Mouse (Mus musculus) heart, embryonic 13.5 days (tissue): Measurements from ENCODE around the gene Anxa4. TPM values are rescaled to one million over a fixed set of nuclear protein-coding genes. Genes with fewer than 3 reads are reported as not detected.
A peak's percentile ranks its signal among the peaks of the same experiment; 100 is the strongest.

Experiments used
- ATAC-seq: fragments of 200-750 bp; cut with Nextera tagmentation; 2 replicates; pipeline ENCODE4 v1.8.0; 2017; ENCODE audit warnings: moderate TSS enrichment; ENCODE audit not compliant: insufficient number of reproducible peaks, low FRiP score, low TSS enrichment; ENCODE audit errors: extremely low read depth
- H3K27ac ChIP-seq: fragments of 300-500 bp; sonication (generic); replicated peaks from 2 replicates; pipeline ENCODE4 v1.5.1; 2015; ENCODE audit warnings: moderate library complexity, mild to moderate bottlenecking, inconsistent platforms
- H3K27me3 ChIP-seq: fragments of 300-500 bp; sonication (generic); replicated peaks from 2 replicates; pipeline ENCODE4 v1.6.1; 2015; ENCODE audit warnings: mild to moderate bottlenecking, inconsistent platforms
- H3K36me3 ChIP-seq: fragments of 300-500 bp; sonication (generic); 2 replicates; pipeline ENCODE4 v1.6.1; 2015; ENCODE audit warnings: mild to moderate bottlenecking, inconsistent platforms
- H3K4me1 ChIP-seq: fragments of 300-500 bp; sonication (generic); 2 replicates; pipeline ENCODE4 v1.6.1; 2015; ENCODE audit warnings: inconsistent platforms
- H3K4me2 ChIP-seq: fragments of 300-500 bp; sonication (generic); 2 replicates; pipeline ENCODE4 v1.6.1; 2015; ENCODE audit warnings: inconsistent platforms, mild to moderate bottlenecking, moderate library complexity
- H3K4me3 ChIP-seq: fragments of 300-500 bp; sonication (generic); 2 replicates; pipeline ENCODE4 v1.5.1; 2015; ENCODE audit warnings: moderate library complexity, mild to moderate bottlenecking, inconsistent platforms
- H3K9ac ChIP-seq: fragments of 300-500 bp; sonication (generic); 2 replicates; pipeline ENCODE4 v1.6.1; 2015; ENCODE audit warnings: inconsistent platforms, mild to moderate bottlenecking, moderate library complexity
- H3K9me3 ChIP-seq: fragments of 300-500 bp; sonication (generic); 2 replicates; pipeline ENCODE4 v1.6.1; 2016; ENCODE audit warnings: inconsistent platforms
- WGBS: fragments of 180-500 bp; shearing (Covaris S2); methylation state at CpG from one replicate; pipeline ENCODE4 v1.1.7; 2015; ENCODE audit warnings: mixed read lengths; 5-methylcytosine and 5-hydroxymethylcytosine counted together
- polyA plus RNA-seq: library from polyadenylated mRNA; unstranded; fragments of >200 nt; fragmentation: Nextera tagmentation; extraction: Ambion mirVana; gene quantifications from 2 replicates; pipeline ENCODE4 v1.2.1, GENCODE M21; 2015

Anxa4 gene
- polyA plus RNA-seq, 1 experiment from 2014 or later = 20.1 TPM

DNA sequence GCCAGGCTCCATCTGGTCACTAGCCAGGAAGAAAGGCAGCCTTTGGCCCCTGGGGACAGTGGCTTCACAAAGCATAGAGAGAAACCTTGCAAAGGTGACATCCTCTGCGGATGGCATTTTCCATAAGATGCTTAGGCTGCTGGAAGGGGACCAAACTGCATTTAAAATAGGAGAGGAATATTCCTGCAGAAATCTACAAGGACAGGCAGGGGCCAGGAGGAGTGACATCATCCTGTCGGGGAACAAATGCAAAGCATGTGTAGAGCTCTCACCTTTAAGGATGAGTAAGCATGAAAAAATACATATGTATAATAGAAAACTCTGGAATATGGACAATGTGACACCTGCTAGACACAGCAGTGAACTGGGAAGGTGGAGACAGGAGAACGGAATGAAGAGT lies 7.1 kb upstream of the Anxa4 start:
- Histone ChIP-seq H3K27ac (no peak overlapping the region), H3K4me2 (no peak overlapping the region), H3K4me3 (no peak overlapping the region), H3K27me3 (peaks cover 40% of the 10 kb centered on the region), H3K9me3 (no peaks in the 10 kb centered on the region), H3K9ac (no peak overlapping the region), H3K4me1 (no peaks in the 10 kb centered on the region), H3K36me3 (no peaks in the 10 kb centered on the region)
- WGBS = 84% methylated on average over 3 of the region's 3 CpGs
- ATAC-seq = no peak

- no peaks in the 10 kb centered on the region for H3K9me3 ChIP-seq
- no peak overlapping the region for H3K27ac ChIP-seq
- no peak overlapping the region for H3K4me3 ChIP-seq
- H3K9ac ChIP-seq = no peak overlapping the region
- no peaks in the 10 kb centered on the region for H3K36me3 ChIP-seq
- no peak overlapping the region for H3K4me2 ChIP-seq
- H3K4me1 ChIP-seq = peaks cover 9% of the 10 kb centered on the region
- 49% methylated on average over 4 of the region's 4 CpGs for WGBS
- peaks cover 55% of the 10 kb centered on the region for H3K27me3 ChIP-seq
- no peak for ATAC-seq
Observed at GRCm38 (mm10) chr6:86797455-86797854, 4.1 kb upstream of the Anxa4 start.

DNA sequence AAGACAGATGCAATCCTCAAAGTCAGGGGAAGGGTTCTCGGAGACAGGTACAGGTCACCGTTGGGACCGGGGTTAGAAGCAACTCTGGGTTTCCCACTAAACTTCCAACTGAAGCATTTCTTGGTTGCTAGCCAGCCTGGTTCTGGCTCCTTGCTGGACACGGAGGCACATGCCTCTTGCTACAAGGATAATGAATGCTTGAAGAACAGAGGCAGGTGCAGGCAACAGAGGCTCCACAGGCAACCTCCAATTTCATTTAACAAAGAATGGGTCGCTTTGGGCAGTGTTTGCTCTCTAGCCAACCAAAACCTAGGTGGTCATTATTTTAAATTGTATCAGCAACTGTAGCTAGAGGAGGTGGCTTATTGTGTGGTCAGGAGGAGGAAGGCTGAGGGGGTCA lies 573 bp upstream of the Anxa4 start:
- Histone ChIP-seq H3K27ac (no peak overlapping the region), H3K4me1 (peaks cover 11% of the 10 kb centered on the region), H3K4me3 (peak overlapping the region; percentile 79), H3K27me3 (peaks cover 66% of the 10 kb centered on the region), H3K4me2 (peak overlapping the region; percentile 88), H3K9ac (peak overlapping the region; percentile 82), H3K9me3 (no peaks in the 10 kb centered on the region), H3K36me3 (no peaks in the 10 kb centered on the region)
- ATAC-seq = no peak
- 57% methylated on average over 5 of the region's 5 CpGs for WGBS

DNA sequence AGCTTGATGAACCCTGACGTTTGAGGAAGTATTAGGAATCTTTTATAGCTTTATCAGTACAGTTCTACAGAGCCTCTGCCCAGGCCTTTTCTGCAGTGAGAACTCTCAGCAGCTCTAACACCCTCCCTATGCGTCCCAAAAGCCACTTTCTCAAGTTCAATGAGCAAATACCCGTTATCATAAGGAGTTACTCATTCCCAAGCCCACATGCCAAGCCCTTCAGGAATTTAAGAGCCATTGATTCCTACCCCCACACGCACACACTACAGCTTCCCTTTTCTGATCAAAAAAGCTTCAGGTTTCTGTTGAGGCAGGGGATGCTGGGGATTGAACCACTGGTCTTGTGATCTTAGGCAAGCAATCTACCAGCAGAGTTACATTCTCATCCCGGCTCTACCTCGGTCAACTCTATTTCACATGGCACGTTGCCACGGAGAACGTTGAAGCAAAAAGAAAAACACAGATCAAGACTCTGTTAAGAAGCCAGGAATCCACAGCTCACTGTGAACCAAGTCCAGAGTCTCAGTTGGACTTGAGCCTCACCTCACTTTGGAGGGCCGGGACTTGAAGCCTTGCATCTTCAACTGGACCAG lies 2.9 kb downstream of the Anxa4 start:
- Histone ChIP-seq H3K27me3 (peaks cover 33% of the 10 kb centered on the region), H3K4me3 (no peak overlapping the region), H3K36me3 (no peaks in the 10 kb centered on the region), H3K4me2 (no peak overlapping the region), H3K27ac (no peak overlapping the region), H3K4me1 (peaks cover 11% of the 10 kb centered on the region), H3K9ac (no peak overlapping the region), H3K9me3 (no peaks in the 10 kb centered on the region)
- no peak for ATAC-seq
- 72% methylated on average over 10 of the region's 10 CpGs for WGBS

DNA sequence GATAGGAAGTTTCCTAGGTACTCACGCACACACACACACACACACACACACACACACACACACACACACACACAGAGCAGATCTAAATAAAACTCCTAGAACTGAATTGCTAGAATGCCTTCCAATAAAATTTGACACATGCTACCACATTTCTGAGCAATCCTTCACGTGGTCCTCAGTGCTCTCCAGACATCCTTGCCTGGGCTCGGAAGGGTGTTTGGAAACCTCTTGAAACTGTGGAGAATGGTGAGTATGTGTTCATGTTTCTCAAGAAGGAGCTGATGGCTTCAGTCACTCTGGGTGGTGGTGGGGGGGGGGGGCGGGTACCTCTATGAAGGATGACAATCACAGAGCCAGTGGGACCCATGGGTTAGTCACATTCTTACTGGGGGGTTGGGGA lies 5.1 kb downstream of the Anxa4 start:
- Histone ChIP-seq H3K27ac (no peak overlapping the region), H3K4me1 (peaks cover 6% of the 10 kb centered on the region), H3K9ac (no peak overlapping the region), H3K36me3 (no peaks in the 10 kb centered on the region), H3K27me3 (peaks cover 16% of the 10 kb centered on the region), H3K9me3 (no peaks in the 10 kb centered on the region), H3K4me3 (no peak overlapping the region), H3K4me2 (no peak overlapping the region)
- ATAC-seq = no peak
- 68% methylated on average over 4 of the region's 4 CpGs for WGBS

- Histone ChIP-seq H3K9ac (no peak overlapping the region), H3K4me1 (no peaks in the 10 kb centered on the region), H3K36me3 (no peaks in the 10 kb centered on the region), H3K27me3 (peaks cover 4% of the 10 kb centered on the region), H3K27ac (no peak overlapping the region), H3K9me3 (no peaks in the 10 kb centered on the region), H3K4me3 (no peak overlapping the region), H3K4me2 (no peak overlapping the region)
- WGBS = 88% methylated on average over 3 of the region's 3 CpGs
- no peak for ATAC-seq
Observed at GRCm38 (mm10) chr6:86786545-86786944, 6.8 kb downstream of the Anxa4 start.

DNA sequence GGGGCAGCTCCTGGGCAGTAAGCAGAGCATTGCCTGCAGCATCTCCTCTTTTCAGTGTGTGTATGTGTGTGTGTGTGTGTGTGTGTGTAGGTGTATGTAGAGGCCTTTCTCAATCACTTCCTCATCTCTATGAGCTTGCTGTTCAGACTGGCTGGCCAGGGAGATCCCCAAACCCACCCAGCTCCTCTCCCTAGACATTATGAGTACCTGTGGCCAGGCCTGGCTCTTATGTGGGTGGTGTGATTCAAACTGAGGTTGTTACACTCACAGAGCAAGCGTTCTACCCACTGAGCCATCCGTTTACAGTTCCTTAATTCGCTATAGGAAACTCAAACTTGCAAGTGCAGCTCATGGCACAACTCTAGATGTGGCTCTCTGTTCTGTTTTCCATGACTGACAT lies 8.6 kb downstream of the Anxa4 start:
- Histone ChIP-seq H3K36me3 (no peaks in the 10 kb centered on the region), H3K4me2 (no peak overlapping the region), H3K9me3 (no peaks in the 10 kb centered on the region), H3K27me3 (no peaks in the 10 kb centered on the region), H3K4me3 (no peak overlapping the region), H3K9ac (no peak overlapping the region), H3K27ac (no peak overlapping the region), H3K4me1 (no peaks in the 10 kb centered on the region)
- ATAC-seq = no peak
- 86% methylated on average over 3 of the region's 3 CpGs for WGBS

DNA sequence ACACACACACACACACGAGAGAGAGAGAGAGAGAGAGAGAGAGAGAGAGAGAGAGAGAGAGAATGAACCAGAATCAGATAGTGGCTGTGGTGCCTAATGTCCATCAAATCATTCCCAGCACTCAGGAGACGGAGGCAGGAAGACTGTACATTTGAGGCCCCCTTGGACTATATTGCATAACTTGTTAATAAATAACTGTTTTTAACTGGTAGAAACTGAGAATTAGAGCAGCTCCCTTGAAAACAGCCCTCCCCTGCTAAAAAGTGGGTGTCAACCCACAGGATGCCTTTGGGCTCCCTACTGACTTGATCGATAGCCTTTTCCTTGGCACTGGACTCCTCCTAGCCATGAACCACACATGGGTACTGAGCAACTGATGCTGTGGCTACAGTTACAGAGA lies 11.0 kb downstream of the Anxa4 start:
- no peaks in the 10 kb centered on the region for H3K9me3 ChIP-seq
- H3K9ac ChIP-seq = no peak overlapping the region
- H3K4me2 ChIP-seq = no peak overlapping the region
- no peaks in the 10 kb centered on the region for H3K27me3 ChIP-seq
- no peak overlapping the region for H3K4me3 ChIP-seq
- no peak overlapping the region for H3K27ac ChIP-seq
- no peaks in the 10 kb centered on the region for H3K36me3 ChIP-seq
- 85% methylated on average over 3 of the region's 3 CpGs for WGBS
- no peaks in the 10 kb centered on the region for H3K4me1 ChIP-seq
- ATAC-seq = no peak

- H3K4me1 ChIP-seq = peaks cover 8% of the 10 kb centered on the region
- no peak overlapping the region for H3K27ac ChIP-seq
- no peak for ATAC-seq
- H3K27me3 ChIP-seq = no peaks in the 10 kb centered on the region
- no peaks in the 10 kb centered on the region for H3K9me3 ChIP-seq
- 31% methylated on average over 2 of the region's 2 CpGs for WGBS
- H3K4me3 ChIP-seq = no peak overlapping the region
- H3K9ac ChIP-seq = no peak overlapping the region
- no peaks in the 10 kb centered on the region for H3K36me3 ChIP-seq
- H3K4me2 ChIP-seq = no peak overlapping the region
Observed at GRCm38 (mm10) chr6:86781361-86781957, 11.9 kb downstream of the Anxa4 start.

- no peak for ATAC-seq
- H3K9me3 ChIP-seq = no peaks in the 10 kb centered on the region
- no peak overlapping the region for H3K9ac ChIP-seq
- H3K4me2 ChIP-seq = no peak overlapping the region
- H3K4me3 ChIP-seq = no peak overlapping the region
- H3K4me1 ChIP-seq = peaks cover 15% of the 10 kb centered on the region
- WGBS = 86% methylated on average over 10 of the region's 10 CpGs
- H3K27ac ChIP-seq = no peak overlapping the region
- no peaks in the 10 kb centered on the region for H3K36me3 ChIP-seq
- H3K27me3 ChIP-seq = no peaks in the 10 kb centered on the region
Observed at GRCm38 (mm10) chr6:86778910-86779594, 14.3 kb downstream of the Anxa4 start.

DNA sequence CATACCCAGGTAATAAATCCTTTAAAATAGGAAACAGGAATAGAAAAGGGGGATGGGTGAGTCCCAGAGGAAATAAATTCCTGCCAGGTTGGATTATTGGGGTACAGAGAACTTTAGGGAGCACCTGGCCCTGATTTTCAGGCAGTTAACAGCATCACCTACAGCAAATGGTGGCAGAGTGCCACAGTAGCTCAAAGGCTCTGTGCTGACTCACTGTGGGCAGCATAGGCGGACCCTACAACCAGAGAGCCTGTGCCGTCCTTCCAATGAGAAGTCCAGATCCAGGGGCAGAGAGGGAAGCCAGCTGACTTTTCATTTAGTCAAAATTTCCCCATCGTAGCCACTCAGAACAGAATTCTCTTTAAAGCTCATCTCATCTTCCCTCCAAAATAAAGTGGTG lies 16.2 kb downstream of the Anxa4 start:
- H3K4me2 ChIP-seq = no peak overlapping the region
- H3K4me1 ChIP-seq = peaks cover 15% of the 10 kb centered on the region
- H3K4me3 ChIP-seq = no peak overlapping the region
- H3K27me3 ChIP-seq = no peaks in the 10 kb centered on the region
- H3K36me3 ChIP-seq = no peaks in the 10 kb centered on the region
- no peaks in the 10 kb centered on the region for H3K9me3 ChIP-seq
- no peak for ATAC-seq
- WGBS = 76% methylated on average over 3 of the region's 3 CpGs
- 0 out of 2 replicates have a peak overlapping the region, but pooled peaks have one; percentile 68 for H3K27ac ChIP-seq
- H3K9ac ChIP-seq = no peak overlapping the region

- H3K36me3 ChIP-seq = no peaks in the 10 kb centered on the region
- H3K27ac ChIP-seq = peak overlapping the region; percentile 68
- peak overlapping the region; percentile 43 for H3K4me2 ChIP-seq
- H3K27me3 ChIP-seq = no peaks in the 10 kb centered on the region
- H3K4me1 ChIP-seq = peaks cover 15% of the 10 kb centered on the region
- no peaks in the 10 kb centered on the region for H3K9me3 ChIP-seq
- H3K9ac ChIP-seq = 0 out of 2 replicates have a peak overlapping the region, but pooled peaks have one; percentile 40
- WGBS = 40% methylated on average over 4 of the region's 4 CpGs
- no peak for ATAC-seq
- H3K4me3 ChIP-seq = no peak overlapping the region
Observed at GRCm38 (mm10) chr6:86776706-86777071, 16.7 kb downstream of the Anxa4 start.
